Mouse (Mus musculus): ENCODE measurements around the gene Gramd1b. TPM values are rescaled to one million over a fixed set of nuclear protein-coding genes. Genes with fewer than 3 reads are reported as not detected.
A peak's percentile ranks its signal among the peaks of the same experiment; 100 is the strongest.

Gramd1b gene
- polyA plus RNA-seq, 1 experiment from 2014 or later: 2.3 TPM

GRCm38 (mm10) chr9:40410895-40411294 lies 120.3 kb downstream of the Gramd1b start:
- Histone ChIP-seq H3K27ac (replicated peaks) (no peak overlapping the region), H3K4me3 (no peak overlapping the region), H3K36me3 (no peaks in the 10 kb centered on the region), H3K27me3 (ENCODE audit: low read depth, poor library complexity, severe bottlenecking) (no peaks in the 10 kb centered on the region), H3K9me3 (replicated peaks) (no peaks in the 10 kb centered on the region), H3K4me1 (peaks cover 20% of the 10 kb centered on the region)
- WGBS: 95% methylated on average over 3 of the region's 3 CpGs
- no peak for DNase-seq (ENCODE audit: low spot score)

- Histone ChIP-seq H3K27me3 (ENCODE audit: low read depth, poor library complexity, severe bottlenecking) (no peaks in the 10 kb centered on the region), H3K36me3 (no peaks in the 10 kb centered on the region), H3K4me1 (peaks cover 24% of the 10 kb centered on the region), H3K27ac (replicated peaks) (no peak overlapping the region), H3K9me3 (replicated peaks) (no peaks in the 10 kb centered on the region), H3K4me3 (no peak overlapping the region)
- 66% methylated on average over 2 of the region's 2 CpGs for WGBS
- DNase-seq (ENCODE audit: low spot score): no peak
These were observed 122.1 kb downstream of the Gramd1b start for GRCm38 (mm10) chr9:40409071-40409470.

- Histone ChIP-seq H3K9me3 (replicated peaks) (no peaks in the 10 kb centered on the region), H3K36me3 (no peaks in the 10 kb centered on the region), H3K4me1 (peaks cover 24% of the 10 kb centered on the region), H3K27me3 (ENCODE audit: low read depth, poor library complexity, severe bottlenecking) (no peaks in the 10 kb centered on the region), H3K4me3 (no peak overlapping the region), H3K27ac (replicated peaks) (no peak overlapping the region)
- DNase-seq (ENCODE audit: low spot score): no peak
- 66% methylated on average over 3 of the region's 3 CpGs for WGBS
These were observed 122.8 kb downstream of the Gramd1b start for GRCm38 (mm10) chr9:40408415-40408814.

- Histone ChIP-seq H3K9me3 (replicated peaks) (no peaks in the 10 kb centered on the region), H3K27me3 (ENCODE audit: low read depth, poor library complexity, severe bottlenecking) (no peaks in the 10 kb centered on the region), H3K4me3 (no peak overlapping the region), H3K27ac (replicated peaks) (no peak overlapping the region), H3K36me3 (no peaks in the 10 kb centered on the region), H3K4me1 (peaks cover 20% of the 10 kb centered on the region)
- no peak for DNase-seq (ENCODE audit: low spot score)
- WGBS: 47% methylated on average over 5 of the region's 5 CpGs
These were observed 123.3 kb downstream of the Gramd1b start for GRCm38 (mm10) chr9:40407876-40408275.

GRCm38 (mm10) chr9:40405804-40406203 lies 125.4 kb downstream of the Gramd1b start:
- Histone ChIP-seq H3K36me3 (no peaks in the 10 kb centered on the region), H3K4me3 (no peak overlapping the region), H3K27me3 (ENCODE audit: low read depth, poor library complexity, severe bottlenecking) (no peaks in the 10 kb centered on the region), H3K9me3 (replicated peaks) (no peaks in the 10 kb centered on the region), H3K4me1 (peaks cover 20% of the 10 kb centered on the region), H3K27ac (replicated peaks) (peak overlapping the region; percentile 50; the same call in 1 of the 2 replicates)
- DNase-seq (ENCODE audit: low spot score): peak; percentile 18
- WGBS: 48% methylated on average over 6 of the region's 6 CpGs

- Histone ChIP-seq H3K27me3 (ENCODE audit: low read depth, poor library complexity, severe bottlenecking) (no peaks in the 10 kb centered on the region), H3K36me3 (no peaks in the 10 kb centered on the region), H3K4me1 (peaks cover 20% of the 10 kb centered on the region), H3K9me3 (replicated peaks) (no peaks in the 10 kb centered on the region), H3K4me3 (no peak overlapping the region), H3K27ac (replicated peaks) (no peak overlapping the region)
- no peak for DNase-seq (ENCODE audit: low spot score)
- WGBS: 91% methylated on average over 5 of the region's 5 CpGs
These were observed 125.9 kb downstream of the Gramd1b start for GRCm38 (mm10) chr9:40405263-40405662.

- 92% methylated on average over 11 of the region's 11 CpGs for WGBS
- Histone ChIP-seq H3K9me3 (replicated peaks) (no peaks in the 10 kb centered on the region), H3K27ac (replicated peaks) (no peak overlapping the region), H3K36me3 (no peaks in the 10 kb centered on the region), H3K4me3 (no peak overlapping the region), H3K4me1 (peaks cover 20% of the 10 kb centered on the region), H3K27me3 (ENCODE audit: low read depth, poor library complexity, severe bottlenecking) (no peaks in the 10 kb centered on the region)
- DNase-seq (ENCODE audit: low spot score): no peak
These were observed 126.5 kb downstream of the Gramd1b start for GRCm38 (mm10) chr9:40404637-40405036.

- H3K4me3 ChIP-seq: no peak overlapping the region
- H3K36me3 ChIP-seq: no peaks in the 10 kb centered on the region
- H3K4me1 ChIP-seq: peaks cover 20% of the 10 kb centered on the region
- DNase-seq (ENCODE audit: low spot score): no peak
- H3K27me3 ChIP-seq (ENCODE audit: low read depth, poor library complexity, severe bottlenecking): no peaks in the 10 kb centered on the region
- H3K9me3 ChIP-seq (replicated peaks): no peaks in the 10 kb centered on the region
- no peak overlapping the region for H3K27ac ChIP-seq (replicated peaks)
- 86% methylated on average over 7 of the region's 7 CpGs for WGBS
These were observed 127.4 kb downstream of the Gramd1b start for GRCm38 (mm10) chr9:40403750-40404149.

GRCm38 (mm10) chr9:40401818-40402217 lies 129.4 kb downstream of the Gramd1b start:
- Histone ChIP-seq H3K4me3 (no peak overlapping the region), H3K36me3 (no peaks in the 10 kb centered on the region), H3K4me1 (peaks cover 15% of the 10 kb centered on the region), H3K27ac (replicated peaks) (no peak overlapping the region), H3K9me3 (replicated peaks) (no peaks in the 10 kb centered on the region), H3K27me3 (ENCODE audit: low read depth, poor library complexity, severe bottlenecking) (no peaks in the 10 kb centered on the region)
- DNase-seq (ENCODE audit: low spot score): no peak
- WGBS: 95% methylated on average over 5 of the region's 5 CpGs

GRCm38 (mm10) chr9:40400854-40401253 lies 130.3 kb downstream of the Gramd1b start:
- Histone ChIP-seq H3K9me3 (replicated peaks) (no peaks in the 10 kb centered on the region), H3K4me1 (peaks cover 8% of the 10 kb centered on the region), H3K4me3 (no peak overlapping the region), H3K27me3 (ENCODE audit: low read depth, poor library complexity, severe bottlenecking) (no peaks in the 10 kb centered on the region), H3K36me3 (no peaks in the 10 kb centered on the region), H3K27ac (replicated peaks) (no peak overlapping the region)
- 82% methylated on average over 9 of the region's 9 CpGs for WGBS
- DNase-seq (ENCODE audit: low spot score): no peak

GRCm38 (mm10) chr9:40400171-40400570 lies 131.0 kb downstream of the Gramd1b start:
- peaks cover 4% of the 10 kb centered on the region for H3K4me1 ChIP-seq
- no peak overlapping the region for H3K27ac ChIP-seq (replicated peaks)
- no peak overlapping the region for H3K4me3 ChIP-seq
- no peaks in the 10 kb centered on the region for H3K27me3 ChIP-seq (ENCODE audit: low read depth, poor library complexity, severe bottlenecking)
- 94% methylated on average over 2 of the region's 2 CpGs for WGBS
- DNase-seq (ENCODE audit: low spot score): no peak
- H3K9me3 ChIP-seq (replicated peaks): no peaks in the 10 kb centered on the region
- no peaks in the 10 kb centered on the region for H3K36me3 ChIP-seq

GRCm38 (mm10) chr9:40399359-40399932 lies 131.7 kb downstream of the Gramd1b start:
- no peaks in the 10 kb centered on the region for H3K27me3 ChIP-seq (ENCODE audit: low read depth, poor library complexity, severe bottlenecking)
- H3K4me1 ChIP-seq: peaks cover 4% of the 10 kb centered on the region
- no peak overlapping the region for H3K27ac ChIP-seq (replicated peaks)
- H3K4me3 ChIP-seq: no peak overlapping the region
- no peaks in the 10 kb centered on the region for H3K36me3 ChIP-seq
- no peaks in the 10 kb centered on the region for H3K9me3 ChIP-seq (replicated peaks)
- WGBS: 86% methylated on average over 6 of the region's 6 CpGs
- DNase-seq (ENCODE audit: low spot score): no peak

GRCm38 (mm10) chr9:40397471-40398245 lies 133.5 kb downstream of the Gramd1b start:
- DNase-seq (ENCODE audit: low spot score): no peak
- Histone ChIP-seq H3K4me1 (peaks cover 7% of the 10 kb centered on the region), H3K27ac (replicated peaks) (no peak overlapping the region), H3K4me3 (no peak overlapping the region), H3K36me3 (no peaks in the 10 kb centered on the region), H3K27me3 (ENCODE audit: low read depth, poor library complexity, severe bottlenecking) (no peaks in the 10 kb centered on the region), H3K9me3 (replicated peaks) (no peaks in the 10 kb centered on the region)
- WGBS: 65% methylated on average over 7 of the region's 7 CpGs
